Mouse (Mus musculus): ENCODE measurements around the gene Rbm47. TPM values are rescaled to one million over a fixed set of nuclear protein-coding genes. Genes with fewer than 3 reads are reported as not detected.

The Rbm47 gene
- polyA plus RNA-seq, 1 experiment from 2014 or later = 2.4 TPM

DNA sequence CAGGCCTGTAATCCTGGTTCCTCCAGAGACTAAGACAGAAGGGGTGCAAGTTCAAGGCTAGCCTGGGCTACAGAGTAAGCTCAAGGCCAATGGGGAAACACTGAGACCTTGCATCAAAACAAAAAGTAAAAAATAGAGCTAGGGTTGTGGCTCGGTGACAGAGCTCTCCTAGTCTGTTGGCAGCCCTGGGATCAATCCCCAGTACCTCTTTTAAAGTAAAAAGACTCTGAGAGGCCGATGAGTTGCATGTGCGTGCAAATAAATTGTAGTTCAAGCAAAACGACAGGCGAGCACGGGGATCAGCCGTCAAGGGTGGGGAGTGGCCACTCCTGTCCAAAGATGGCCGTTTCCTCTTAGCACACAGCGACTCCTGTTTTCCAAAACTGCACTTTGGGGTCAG is 48.0 kb downstream of the Rbm47 start:
- no peaks in the 10 kb centered on the region for H3K27me3 ChIP-seq
- peaks cover 8% of the 10 kb centered on the region for H3K4me1 ChIP-seq (replicated peaks)
- no peak overlapping the region for H3K4me3 ChIP-seq (replicated peaks)
- no peaks in the 10 kb centered on the region for H3K36me3 ChIP-seq
- H3K9ac ChIP-seq (replicated peaks) = no peak overlapping the region
- H3K4me2 ChIP-seq = peak overlapping the region; percentile 34
- WGBS = 42% methylated on average over 9 of the region's 9 CpGs
- no peaks in the 10 kb centered on the region for H3K9me3 ChIP-seq
- peak overlapping the region; percentile 12; the same call in 1 of the 2 replicates for H3K27ac ChIP-seq
- ATAC-seq (ENCODE audit: insufficient number of reproducible peaks, insufficient read depth, low FRiP score, low TSS enrichment, low read depth) = no peak

DNA sequence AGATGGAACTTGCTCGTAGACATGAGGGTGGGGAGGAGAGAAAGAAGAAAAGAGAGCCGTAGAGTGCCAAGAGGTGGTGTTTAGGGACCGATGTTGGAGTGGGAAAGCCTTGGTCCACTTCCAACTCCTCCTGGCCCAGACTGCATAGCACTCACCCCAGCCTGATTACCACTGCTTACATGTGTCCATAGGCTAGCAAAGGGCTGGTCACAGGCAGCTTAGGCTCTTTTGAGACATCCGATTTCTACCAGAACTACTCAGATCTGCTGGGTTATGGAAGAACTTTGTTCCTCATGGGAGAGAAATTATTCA is 48.9 kb downstream of the Rbm47 start:
- Histone ChIP-seq H3K4me3 (replicated peaks) (no peak overlapping the region), H3K9me3 (no peaks in the 10 kb centered on the region), H3K9ac (replicated peaks) (no peak overlapping the region), H3K4me1 (replicated peaks) (peaks cover 8% of the 10 kb centered on the region), H3K4me2 (no peak overlapping the region), H3K27ac (no peak overlapping the region), H3K36me3 (no peaks in the 10 kb centered on the region), H3K27me3 (no peaks in the 10 kb centered on the region)
- ATAC-seq (ENCODE audit: insufficient number of reproducible peaks, insufficient read depth, low FRiP score, low TSS enrichment, low read depth) = no peak
- 90% methylated on average over 4 of the region's 4 CpGs for WGBS

- H3K4me2 ChIP-seq = no peak overlapping the region
- 90% methylated on average over 12 of the region's 12 CpGs for WGBS
Measured at GRCm38 (mm10) chr5:66123295-66124088, 49.4 kb downstream of the Rbm47 start.

DNA sequence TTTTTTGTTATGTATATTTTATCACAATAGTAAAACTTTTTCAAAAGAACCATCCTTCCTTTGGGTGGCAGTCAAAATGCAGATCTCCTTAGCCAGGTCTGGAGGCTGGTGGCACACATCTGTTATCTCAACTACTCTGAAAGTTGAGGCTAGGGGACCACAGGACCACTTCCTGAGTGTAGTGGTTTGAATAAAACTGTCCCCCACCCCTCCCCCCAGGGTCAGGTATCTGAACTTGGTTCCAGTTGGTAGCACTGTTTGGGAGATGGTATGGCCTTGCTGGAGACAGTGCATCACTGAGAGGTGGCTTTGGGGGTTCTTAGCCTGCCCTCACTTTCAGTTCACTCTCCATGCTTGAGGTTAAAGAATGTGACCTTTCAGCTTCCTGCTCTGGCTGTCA is 51.7 kb downstream of the Rbm47 start:
- no peak for ATAC-seq (ENCODE audit: insufficient number of reproducible peaks, insufficient read depth, low FRiP score, low TSS enrichment, low read depth)
- H3K9me3 ChIP-seq = no peaks in the 10 kb centered on the region
- no peak overlapping the region for H3K9ac ChIP-seq (replicated peaks)
- peaks cover 8% of the 10 kb centered on the region for H3K4me1 ChIP-seq (replicated peaks)
- H3K36me3 ChIP-seq = no peaks in the 10 kb centered on the region
- H3K4me2 ChIP-seq = no peak overlapping the region
- no peaks in the 10 kb centered on the region for H3K27me3 ChIP-seq
- H3K4me3 ChIP-seq (replicated peaks) = no peak overlapping the region
- H3K27ac ChIP-seq = no peak overlapping the region

More at GRCm38 (mm10) chr5:66123295-66124088, 49.4 kb downstream of the Rbm47 start:
- H3K9me3 ChIP-seq = no peaks in the 10 kb centered on the region
- H3K36me3 ChIP-seq = no peaks in the 10 kb centered on the region
- no peaks in the 10 kb centered on the region for H3K27me3 ChIP-seq
- no peak overlapping the region for H3K27ac ChIP-seq
- no peak overlapping the region for H3K4me3 ChIP-seq (replicated peaks)
- ATAC-seq (ENCODE audit: insufficient number of reproducible peaks, insufficient read depth, low FRiP score, low TSS enrichment, low read depth) = no peak
- peaks cover 8% of the 10 kb centered on the region for H3K4me1 ChIP-seq (replicated peaks)
- no peak overlapping the region for H3K9ac ChIP-seq (replicated peaks)

DNA sequence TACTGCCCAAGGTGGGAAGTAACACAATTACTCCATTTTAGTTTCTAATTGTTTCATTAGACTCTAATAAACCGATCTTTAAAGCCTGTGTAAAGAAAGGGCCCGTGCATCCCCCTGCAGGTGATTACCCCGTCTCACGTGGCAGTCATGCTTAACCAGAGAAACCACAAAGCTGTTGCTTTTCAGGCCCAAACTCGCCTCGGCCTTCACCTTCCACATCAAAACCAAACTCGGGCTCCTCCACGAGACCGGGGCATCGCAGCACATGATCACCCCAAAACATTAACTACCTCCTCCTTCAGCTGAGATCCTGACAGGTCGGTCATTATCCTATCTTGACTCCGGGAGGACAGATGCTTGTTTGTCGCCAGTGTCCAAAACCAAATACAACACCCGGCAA is 58.2 kb downstream of the Rbm47 start:
- Histone ChIP-seq H3K9me3 (no peaks in the 10 kb centered on the region), H3K9ac (replicated peaks) (no peak overlapping the region), H3K36me3 (no peaks in the 10 kb centered on the region), H3K27ac (no peak overlapping the region), H3K4me1 (replicated peaks) (peaks cover 7% of the 10 kb centered on the region; the same call in 1 of the 2 replicates), H3K4me3 (replicated peaks) (no peak overlapping the region), H3K4me2 (no peak overlapping the region), H3K27me3 (no peaks in the 10 kb centered on the region)
- ATAC-seq (ENCODE audit: insufficient number of reproducible peaks, insufficient read depth, low FRiP score, low TSS enrichment, low read depth) = no peak
- 55% methylated on average over 14 of the region's 14 CpGs for WGBS

- ATAC-seq (ENCODE audit: insufficient number of reproducible peaks, insufficient read depth, low FRiP score, low TSS enrichment, low read depth) = no peak
- no peaks in the 10 kb centered on the region for H3K9me3 ChIP-seq
- no peak overlapping the region for H3K4me3 ChIP-seq (replicated peaks)
Measured at GRCm38 (mm10) chr5:66114208-66114607, 58.7 kb downstream of the Rbm47 start.

DNA sequence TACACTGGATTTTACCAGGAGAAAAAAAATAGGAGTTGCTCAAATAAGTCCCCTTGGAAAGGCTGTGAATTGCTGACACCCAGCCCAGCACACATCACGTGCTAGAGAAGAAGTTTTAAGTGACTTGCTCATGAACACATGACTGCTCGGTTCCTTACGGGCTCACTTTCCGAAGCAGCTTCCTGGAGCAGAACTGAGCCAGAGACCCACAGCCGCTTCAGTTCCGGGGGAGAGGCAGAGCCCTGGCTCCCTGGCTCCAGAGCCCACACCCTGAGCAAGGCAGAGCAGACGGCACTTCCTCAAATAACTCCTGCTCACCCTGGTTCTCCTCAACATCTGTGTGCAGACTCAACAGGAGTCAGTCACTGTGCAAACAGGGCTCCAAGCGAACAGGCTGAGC is 60.9 kb downstream of the Rbm47 start:
- H3K9ac ChIP-seq (replicated peaks) = no peak overlapping the region
- H3K4me2 ChIP-seq = no peak overlapping the region
- H3K4me1 ChIP-seq (replicated peaks) = peaks cover 7% of the 10 kb centered on the region; the same call in 1 of the 2 replicates
- 65% methylated on average over 8 of the region's 8 CpGs for WGBS
- no peaks in the 10 kb centered on the region for H3K36me3 ChIP-seq
- no peak overlapping the region for H3K27ac ChIP-seq
- no peaks in the 10 kb centered on the region for H3K27me3 ChIP-seq
- H3K4me3 ChIP-seq (replicated peaks) = no peak overlapping the region
- no peak for ATAC-seq (ENCODE audit: insufficient number of reproducible peaks, insufficient read depth, low FRiP score, low TSS enrichment, low read depth)
- no peaks in the 10 kb centered on the region for H3K9me3 ChIP-seq

More at GRCm38 (mm10) chr5:66114208-66114607, 58.7 kb downstream of the Rbm47 start:
- Histone ChIP-seq H3K4me2 (no peak overlapping the region), H3K27ac (no peak overlapping the region), H3K36me3 (no peaks in the 10 kb centered on the region), H3K27me3 (no peaks in the 10 kb centered on the region), H3K9ac (replicated peaks) (no peak overlapping the region), H3K4me1 (replicated peaks) (peaks cover 7% of the 10 kb centered on the region; the same call in 1 of the 2 replicates)
- WGBS = 51% methylated on average over 6 of the region's 6 CpGs

DNA sequence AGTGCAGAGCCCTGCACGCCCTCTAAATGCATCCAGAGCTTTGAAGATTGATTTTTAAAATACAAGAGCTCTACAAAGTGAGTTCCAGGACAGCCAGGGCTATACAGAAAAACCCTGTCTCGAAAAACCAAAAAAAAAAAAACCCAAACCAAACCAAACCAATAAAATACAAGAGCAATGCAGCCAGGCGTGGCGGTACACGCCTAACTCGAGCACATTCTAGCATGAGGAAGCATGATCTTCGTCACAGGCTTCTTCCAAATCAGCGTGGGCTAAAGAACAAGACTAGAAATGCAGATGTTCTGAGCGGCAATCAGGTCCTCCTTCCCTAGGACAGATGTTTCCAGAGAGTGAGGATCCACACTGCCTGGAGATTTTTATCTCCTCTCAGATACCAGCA is 66.5 kb downstream of the Rbm47 start:
- Histone ChIP-seq H3K4me2 (no peak overlapping the region), H3K36me3 (no peaks in the 10 kb centered on the region), H3K27me3 (no peaks in the 10 kb centered on the region), H3K9me3 (no peaks in the 10 kb centered on the region), H3K4me1 (replicated peaks) (no peaks in the 10 kb centered on the region), H3K9ac (replicated peaks) (no peak overlapping the region), H3K4me3 (replicated peaks) (no peak overlapping the region), H3K27ac (no peak overlapping the region)
- 86% methylated on average over 9 of the region's 9 CpGs for WGBS
- ATAC-seq (ENCODE audit: insufficient number of reproducible peaks, insufficient read depth, low FRiP score, low TSS enrichment, low read depth) = no peak

DNA sequence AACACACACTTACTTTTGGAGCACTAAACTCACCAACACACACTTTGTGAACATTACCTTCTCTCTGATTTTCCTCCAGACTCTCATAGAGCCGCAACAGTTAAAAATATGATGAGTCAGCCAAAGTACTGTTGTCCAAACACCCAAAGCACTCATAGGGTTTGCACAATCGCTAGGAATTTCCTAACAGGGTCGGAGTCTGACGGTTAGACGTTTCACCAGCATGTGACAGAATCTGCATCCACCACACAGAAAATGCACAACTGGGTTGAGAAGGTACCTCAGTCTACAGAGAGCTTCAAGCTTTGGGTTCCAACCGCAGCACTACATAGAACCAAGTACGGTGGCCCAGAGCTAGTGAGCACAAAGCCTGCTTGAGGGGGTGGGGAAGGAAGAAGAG is 67.0 kb downstream of the Rbm47 start:
- WGBS = 90% methylated on average over 7 of the region's 7 CpGs
- no peak for ATAC-seq (ENCODE audit: insufficient number of reproducible peaks, insufficient read depth, low FRiP score, low TSS enrichment, low read depth)
- Histone ChIP-seq H3K36me3 (no peaks in the 10 kb centered on the region), H3K27me3 (no peaks in the 10 kb centered on the region), H3K4me3 (replicated peaks) (no peak overlapping the region), H3K4me1 (replicated peaks) (no peaks in the 10 kb centered on the region), H3K4me2 (no peak overlapping the region), H3K27ac (no peak overlapping the region), H3K9ac (replicated peaks) (no peak overlapping the region), H3K9me3 (no peaks in the 10 kb centered on the region)

DNA sequence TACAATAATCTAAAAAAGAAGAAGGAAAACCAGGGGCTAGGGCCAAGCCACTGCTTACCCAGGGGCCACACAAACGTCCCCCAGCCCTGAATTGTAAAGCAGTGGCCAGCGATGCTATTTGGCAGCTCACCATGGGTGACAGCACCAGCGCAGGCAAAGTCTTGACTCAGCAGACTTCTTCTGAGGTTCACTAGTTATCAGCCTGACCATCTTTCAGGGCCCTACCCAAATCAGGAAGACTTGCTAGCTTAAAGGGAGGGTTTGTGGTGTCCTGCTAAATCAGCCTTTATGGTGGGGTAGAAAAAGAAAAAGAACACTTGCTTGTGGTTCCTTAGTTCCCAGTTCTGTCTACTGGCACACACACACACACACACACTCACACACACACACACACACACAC is 67.6 kb downstream of the Rbm47 start:
- H3K36me3 ChIP-seq = no peaks in the 10 kb centered on the region
- no peak overlapping the region for H3K27ac ChIP-seq
- no peak overlapping the region for H3K4me3 ChIP-seq (replicated peaks)
- no peaks in the 10 kb centered on the region for H3K4me1 ChIP-seq (replicated peaks)
- H3K9ac ChIP-seq (replicated peaks) = no peak overlapping the region
- no peak overlapping the region for H3K4me2 ChIP-seq
- no peaks in the 10 kb centered on the region for H3K9me3 ChIP-seq
- WGBS = 81% methylated on average over 3 of the region's 3 CpGs
- ATAC-seq (ENCODE audit: insufficient number of reproducible peaks, insufficient read depth, low FRiP score, low TSS enrichment, low read depth) = no peak
- H3K27me3 ChIP-seq = no peaks in the 10 kb centered on the region

DNA sequence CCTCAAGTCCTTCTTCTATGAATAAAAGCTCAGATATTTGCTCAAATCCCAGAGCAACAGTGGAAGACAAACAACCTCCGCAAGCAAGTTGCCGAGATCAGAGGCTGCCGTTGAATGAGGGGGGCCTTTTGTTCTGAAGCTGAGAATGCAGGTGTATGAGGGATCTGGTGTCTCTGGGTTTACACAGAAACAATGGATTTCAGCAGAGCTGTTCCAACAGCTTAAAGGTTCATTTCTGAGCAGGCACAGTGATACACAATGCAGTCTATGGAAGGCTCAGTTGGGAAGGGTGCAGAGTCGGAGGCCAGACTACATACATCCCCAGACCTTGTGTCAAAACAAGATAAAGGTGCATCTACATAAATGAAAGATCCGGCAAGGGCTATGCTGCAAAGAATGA is 69.5 kb downstream of the Rbm47 start:
- H3K9me3 ChIP-seq = no peaks in the 10 kb centered on the region
- no peak overlapping the region for H3K4me2 ChIP-seq
- WGBS = 86% methylated on average over 5 of the region's 5 CpGs
- ATAC-seq (ENCODE audit: insufficient number of reproducible peaks, insufficient read depth, low FRiP score, low TSS enrichment, low read depth) = no peak
- no peaks in the 10 kb centered on the region for H3K27me3 ChIP-seq
- no peak overlapping the region for H3K4me3 ChIP-seq (replicated peaks)
- no peaks in the 10 kb centered on the region for H3K36me3 ChIP-seq
- no peak overlapping the region for H3K27ac ChIP-seq
- peaks cover 3% of the 10 kb centered on the region; the same call in 1 of the 2 replicates for H3K4me1 ChIP-seq (replicated peaks)
- H3K9ac ChIP-seq (replicated peaks) = no peak overlapping the region

- Histone ChIP-seq H3K4me3 (replicated peaks) (no peak overlapping the region), H3K36me3 (no peaks in the 10 kb centered on the region), H3K9me3 (no peaks in the 10 kb centered on the region), H3K9ac (replicated peaks) (no peak overlapping the region), H3K27me3 (no peaks in the 10 kb centered on the region), H3K4me1 (replicated peaks) (peaks cover 5% of the 10 kb centered on the region; the same call in 1 of the 2 replicates), H3K27ac (no peak overlapping the region), H3K4me2 (no peak overlapping the region)
- WGBS = 80% methylated on average over 3 of the region's 3 CpGs
- no peak for ATAC-seq (ENCODE audit: insufficient number of reproducible peaks, insufficient read depth, low FRiP score, low TSS enrichment, low read depth)
Measured at GRCm38 (mm10) chr5:66102821-66103220, 70.1 kb downstream of the Rbm47 start.

Data from limb, embryonic 12.5 days (tissue).